Mouse (Mus musculus) kidney, adult 2 months (tissue): ENCODE data around the gene Fam78a.

Source experiments
- CTCF ChIP-seq: fragments of 200-500 bp; conservative IDR thresholded peaks from 2 replicates; pipeline ENCODE4 v1.5.1; 2011; ENCODE audit warnings: low read depth, mild to moderate bottlenecking, control low read depth, low read length, moderate library complexity, mixed read lengths; ENCODE audit not compliant: insufficient read depth, insufficient read length
- POLR2A ChIP-seq: fragments of 200-500 bp; IDR thresholded peaks from one replicate; pipeline ENCODE4 v1.6.1; 2011; ENCODE audit warnings: low read depth, low read length, control low read depth

DNA sequence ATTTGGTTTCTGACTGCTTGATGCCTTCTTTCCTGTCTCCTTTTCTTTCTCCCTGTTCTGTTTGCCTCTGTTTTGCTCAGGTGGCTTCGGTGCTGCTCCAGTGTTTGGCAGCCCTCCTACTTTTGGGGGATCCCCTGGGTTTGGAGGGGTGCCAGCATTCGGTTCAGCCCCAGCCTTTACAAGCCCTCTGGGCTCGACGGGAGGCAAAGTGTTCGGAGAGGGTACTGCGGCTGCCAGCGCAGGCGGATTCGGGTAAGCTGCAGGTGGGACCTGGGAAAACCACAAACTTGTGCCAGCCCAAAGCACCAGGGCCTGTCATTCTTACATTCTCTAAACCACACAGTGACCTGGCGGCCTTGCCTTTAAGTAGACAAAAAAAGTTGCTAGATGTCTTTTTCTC is 37.3 kb downstream of the Fam78a start:
- TF ChIP-seq POLR2A (no peak), CTCF (no peak)
